Mouse (Mus musculus) stomach, postnatal 0 days (tissue): ENCODE results near the gene Glipr1. TPM values are rescaled to one million over a fixed set of nuclear protein-coding genes. Genes with fewer than 3 reads are reported as not detected.
"Not testable (repeated sequence)": the region's sequence is repeated elsewhere in the genome, so short reads cannot be mapped to it uniquely, and the experiment has no call there.

Source experiments
- ATAC-seq: fragments of 200-750 bp; cut with Nextera tagmentation; 2 replicates; pipeline ENCODE4 v1.8.0; 2017; ENCODE audit not compliant: low FRiP score, low TSS enrichment
- DNase-seq: peaks from one replicate; pipeline ENCODE4 v3.0.0-alpha.2; 2016; ENCODE audit warnings: low spot score
- H3K27ac ChIP-seq: fragments of 300-500 bp; sonication (generic); replicated peaks from 2 replicates; pipeline ENCODE4 v1.5.1; 2014; ENCODE audit warnings: mild to moderate bottlenecking, control low read depth
- H3K27me3 ChIP-seq: fragments of 300-500 bp; sonication (generic); 2 replicates; pipeline ENCODE4 v1.6.1; 2014; ENCODE audit warnings: low read length; ENCODE audit not compliant: control insufficient read depth, insufficient read depth
- H3K36me3 ChIP-seq: fragments of 300-500 bp; sonication (generic); 2 replicates; pipeline ENCODE4 v1.6.1; 2014; ENCODE audit warnings: low read length, mixed read lengths; ENCODE audit not compliant: control insufficient read depth, insufficient read depth
- H3K4me1 ChIP-seq: fragments of 300-500 bp; sonication (generic); replicated peaks from 2 replicates; pipeline ENCODE4 v1.6.1; 2014; ENCODE audit warnings: antibody characterized with exemption; ENCODE audit not compliant: control insufficient read depth, insufficient read depth
- H3K4me2 ChIP-seq: fragments of 300-500 bp; sonication (generic); replicated peaks from 2 replicates; pipeline ENCODE4 v1.6.1; 2014; ENCODE audit warnings: low read depth, mild to moderate bottlenecking, control low read depth, moderate library complexity
- H3K4me3 ChIP-seq: fragments of 300-500 bp; sonication (generic); 2 replicates; pipeline ENCODE4 v1.5.1; 2014; ENCODE audit warnings: low read depth, low read length, control low read depth
- H3K9ac ChIP-seq: fragments of 300-500 bp; sonication (generic); 2 replicates; pipeline ENCODE4 v1.6.1; 2014; ENCODE audit warnings: mild to moderate bottlenecking, low read length, control low read depth, mixed read lengths
- H3K9me3 ChIP-seq: fragments of 300-500 bp; sonication (generic); 2 replicates; pipeline ENCODE4 v1.6.1; 2016; ENCODE audit warnings: low read length; ENCODE audit not compliant: control insufficient read depth
- CTCF ChIP-seq: IDR thresholded peaks from 2 replicates; pipeline ENCODE4 v1.5.1; 2016; ENCODE audit warnings: antibody characterized with exemption, low read depth, mild to moderate bottlenecking, moderate library complexity
- EP300 ChIP-seq: optimal IDR thresholded peaks from 2 replicates; pipeline ENCODE3; 2016; ENCODE audit warnings: antibody characterized with exemption
- WGBS: fragments of 180-500 bp; shearing (Covaris S2); extraction: QIAGEN DNeasy Blood & Tissue Kit; methylation state at CpG from one replicate; pipeline ENCODE4 v1.1.7; 2014; 5-methylcytosine and 5-hydroxymethylcytosine counted together
- polyA plus RNA-seq: library from polyadenylated mRNA; unstranded; fragments of >200 nt; fragmentation: Nextera tagmentation; extraction: Ambion mirVana; gene quantifications from 2 replicates; pipeline ENCODE4 v1.2.1, GENCODE M21; 2015

Glipr1 gene
- 12.9 and 16.0 TPM in 2 replicates for polyA plus RNA-seq

DNA sequence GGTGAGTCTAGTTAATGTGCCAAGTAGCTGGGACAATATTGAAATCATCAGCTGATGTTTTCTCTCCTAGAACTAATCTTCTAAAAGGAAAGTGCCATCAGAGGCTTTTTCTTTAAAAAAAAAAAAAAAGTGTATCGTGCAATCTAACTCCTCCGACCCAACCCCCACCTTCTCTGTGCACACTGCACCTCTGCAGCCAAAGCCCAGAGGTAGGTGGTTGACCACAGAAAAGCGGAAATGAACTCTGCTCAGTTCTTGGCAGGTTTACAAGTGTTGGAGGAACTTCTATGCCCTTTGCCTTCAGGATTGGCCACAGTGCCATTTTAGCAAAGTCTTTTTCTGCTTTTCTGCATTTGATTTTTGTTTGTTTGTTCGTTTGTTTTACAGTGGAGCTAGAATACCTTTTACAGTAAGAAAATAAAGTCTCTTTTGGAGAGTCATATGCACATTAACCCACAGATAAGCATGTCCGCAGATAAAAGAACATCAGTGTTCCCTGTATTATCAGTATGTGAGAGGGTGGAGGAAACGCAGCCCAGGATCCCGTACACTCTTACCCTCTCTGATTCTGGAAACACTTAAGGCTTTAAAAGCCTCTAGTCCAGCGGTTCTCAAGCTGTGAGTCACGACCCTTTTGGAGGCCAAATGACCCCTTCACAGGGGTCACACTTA is at the start of gene Glipr1:
Gene Glipr1, minus strand, starts transcription at position 88 of the 672 bp plus-strand sequence.
- no peak within 1 kb of the TSS for H3K4me2 ChIP-seq
- no peaks in the 10 kb centered on the region for H3K9me3 ChIP-seq
- TF ChIP-seq EP300 (no peak), CTCF (no peak)
- no peak within 1 kb of the TSS for H3K27ac ChIP-seq
- no peaks in the 10 kb centered on the region for H3K27me3 ChIP-seq
- whole genome bisulfite sequencing = 51% methylated on average over 9 of the region's 9 CpGs
- no peak within 1 kb of the TSS for H3K9ac ChIP-seq
- H3K4me1 ChIP-seq = no peaks in the 10 kb centered on the region
- no peaks in the 10 kb centered on the region for H3K36me3 ChIP-seq
- 0 out of 2 replicates have a peak, but pooled peaks have one; percentile 53 for ATAC-seq
- H3K4me3 ChIP-seq = no peak within 1 kb of the TSS
- DNase-seq = peak; percentile 16

DNA sequence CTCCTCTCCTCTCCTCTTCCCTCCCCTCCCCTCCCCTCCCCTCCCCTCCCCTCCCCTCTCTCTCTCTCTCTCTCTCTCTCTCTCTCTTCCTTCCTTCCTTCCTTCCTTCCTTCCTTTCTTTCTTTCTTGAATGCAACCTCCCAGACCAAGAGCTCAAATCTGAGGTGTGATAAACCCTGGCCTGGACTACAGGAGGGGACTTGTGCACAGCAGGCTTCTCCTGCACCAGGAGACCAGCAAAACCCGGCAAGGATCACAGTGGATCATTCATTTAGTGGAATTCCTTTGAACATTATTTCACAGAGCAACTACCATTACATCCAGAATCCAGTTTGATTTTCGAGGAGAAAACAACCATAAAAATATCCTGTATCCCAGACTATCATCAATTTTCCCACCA is 49.5 kb upstream of the Glipr1 start:
- H3K4me3 ChIP-seq, H3K36me3 ChIP-seq, H3K9ac ChIP-seq, H3K4me2 ChIP-seq, H3K9me3 ChIP-seq, ATAC-seq, H3K27ac ChIP-seq, H3K4me1 ChIP-seq, H3K27me3 ChIP-seq: not testable (repeated sequence)
- WGBS = 82% methylated on average over 2 of the region's 2 CpGs
- peak; percentile 40 for DNase-seq

GRCm38 (mm10) chr10:112051220-112051619 is 48.8 kb upstream of the Glipr1 start:
- peak; percentile 32; the same call in 1 of the 2 replicates for ATAC-seq
- H3K4me3 ChIP-seq = no peak overlapping the region

DNA sequence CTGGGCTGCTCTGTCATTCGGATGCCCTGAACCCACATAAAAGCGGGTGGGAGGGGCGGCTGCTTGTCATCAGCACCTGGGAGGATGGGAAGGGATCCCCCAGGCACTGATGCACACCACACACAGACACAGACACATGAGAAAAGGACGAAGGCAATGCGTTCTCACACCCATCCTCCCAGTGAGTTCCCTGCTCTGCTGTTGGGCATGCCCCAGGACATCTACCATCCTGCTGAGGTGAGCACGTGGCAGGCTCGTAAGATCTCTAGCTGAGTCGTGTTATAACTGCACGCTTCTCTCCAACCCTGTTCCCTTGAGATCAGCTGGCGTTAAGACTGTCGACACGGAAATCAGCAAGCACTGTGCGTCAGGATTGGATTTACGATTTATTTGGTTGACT is 41.9 kb upstream of the Glipr1 start:
- ATAC-seq, H3K9ac ChIP-seq, H3K27ac ChIP-seq, H3K4me1 ChIP-seq, H3K4me2 ChIP-seq, DNase-seq, H3K27me3 ChIP-seq, H3K36me3 ChIP-seq, H3K4me3 ChIP-seq, H3K9me3 ChIP-seq: not testable (repeated sequence)
- WGBS = 34% methylated on average over 14 of the region's 14 CpGs

More at GRCm38 (mm10) chr10:112051220-112051619, 48.8 kb upstream of the Glipr1 start:
- Histone ChIP-seq H3K9me3 (no peaks in the 10 kb centered on the region), H3K36me3 (no peaks in the 10 kb centered on the region), H3K9ac (no peak overlapping the region), H3K4me2 (no peak overlapping the region), H3K4me1 (no peaks in the 10 kb centered on the region), H3K27ac (no peak overlapping the region), H3K27me3 (no peaks in the 10 kb centered on the region)
- TF ChIP-seq CTCF (peak; percentile 13; the same call in 1 of the 2 replicates), EP300 (no peak)
- DNase-seq = no peak

GRCm38 (mm10) chr10:112043523-112043922 is 41.1 kb upstream of the Glipr1 start:
- H3K4me1 ChIP-seq, H3K9ac ChIP-seq, H3K27me3 ChIP-seq, H3K36me3 ChIP-seq, H3K27ac ChIP-seq, DNase-seq, ATAC-seq, H3K4me2 ChIP-seq, H3K4me3 ChIP-seq, H3K9me3 ChIP-seq: not testable (repeated sequence)
- 77% methylated on average over 9 of the region's 9 CpGs for WGBS

- not testable (repeated sequence) for H3K4me3 ChIP-seq, H3K36me3 ChIP-seq, H3K27ac ChIP-seq, H3K9me3 ChIP-seq, ATAC-seq, H3K4me2 ChIP-seq, DNase-seq, H3K27me3 ChIP-seq, H3K4me1 ChIP-seq, H3K9ac ChIP-seq
- 75% methylated on average over 3 of the region's 3 CpGs for WGBS
Measured at GRCm38 (mm10) chr10:112028689-112029088, 26.3 kb upstream of the Glipr1 start.
